ENCODE assay signal across 21 mouse cellular contexts in the genomic region with DNA sequence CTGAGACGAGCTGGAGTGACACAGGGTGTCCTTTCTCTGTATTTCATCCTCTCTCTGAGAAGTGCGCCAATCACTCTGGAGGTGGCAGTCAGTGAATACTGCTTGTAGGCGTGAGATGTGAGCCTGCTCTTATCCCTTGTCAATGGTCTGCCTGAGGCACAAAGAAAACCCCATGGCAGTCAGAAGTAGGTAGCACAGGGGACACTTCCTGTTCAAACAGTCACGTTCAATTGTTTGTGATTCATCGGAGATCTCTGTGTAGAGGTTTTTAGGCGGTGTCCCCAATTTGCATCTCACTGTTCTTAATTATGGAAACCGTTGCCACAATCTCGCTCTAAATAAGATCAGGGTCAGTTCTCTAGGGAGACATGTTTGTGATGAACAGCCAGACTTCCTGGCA.
"Had no signal": no experiment of that assay in that cellular context is flagged by ENCODE, and none has a peak within 500 bp of the region (broad histone marks: within the 10 kb centered on the region; RNA-seq: fewer than 3 reads in every experiment).

No protein-coding gene starts in this region.

- H3K9ac ChIP-seq: limb, embryonic 13.5 days; liver, embryonic 12.5 days; liver, embryonic 15.5 days; lung, embryonic 15.5 days; neural tube, embryonic 12.5 days; neural tube, embryonic 15.5 days; stomach, embryonic 15.5 days had no signal

- H3K4me3 ChIP-seq: layer of hippocampus, adult 2 months; limb, embryonic 10.5 days; limb, embryonic 13.5 days; liver, embryonic 12.5 days; liver, embryonic 15.5 days; lung, embryonic 15.5 days; neural tube, embryonic 12.5 days; neural tube, embryonic 15.5 days; stomach, embryonic 15.5 days had no signal

- H3K27me3 ChIP-seq: limb, embryonic 13.5 days; liver, embryonic 12.5 days; liver, embryonic 15.5 days; lung, embryonic 15.5 days; neural tube, embryonic 12.5 days; neural tube, embryonic 15.5 days; stomach, embryonic 15.5 days had no signal

- H3K36me3 ChIP-seq: limb, embryonic 10.5 days; limb, embryonic 13.5 days; liver, embryonic 12.5 days; liver, embryonic 15.5 days; lung, embryonic 15.5 days; neural tube, embryonic 12.5 days; neural tube, embryonic 15.5 days; stomach, embryonic 15.5 days had no signal

- ATAC-seq: intestine, postnatal 0 days; liver, embryonic 12.5 days had no signal

- H3K4me1 ChIP-seq: liver, embryonic 12.5 days; liver, embryonic 15.5 days; lung, embryonic 15.5 days; stomach, embryonic 15.5 days had no signal

- H3K27ac ChIP-seq: kidney, postnatal 0 days; layer of hippocampus, adult 2 months; limb, embryonic 10.5 days; limb, embryonic 13.5 days; liver, embryonic 12.5 days; liver, embryonic 15.5 days; lung, embryonic 15.5 days; neural tube, embryonic 12.5 days; neural tube, embryonic 15.5 days; stomach, embryonic 15.5 days had no signal

- DNase-seq: kidney, adult 2 months; kidney, postnatal 25 days; layer of hippocampus, adult 9-11 months; liver; lung, adult 18-20 months; lung, postnatal 10 days; lung, postnatal 36 days; right cerebral cortex, postnatal 14 days; right cerebral cortex, postnatal 4 days; thymus, postnatal 25 days had no signal

- H3K9me3 ChIP-seq: limb, embryonic 10.5 days; limb, embryonic 13.5 days; liver, embryonic 12.5 days; liver, embryonic 15.5 days; lung, embryonic 15.5 days; neural tube, embryonic 12.5 days; neural tube, embryonic 15.5 days; stomach, embryonic 15.5 days had no signal

- H3K4me2 ChIP-seq: limb, embryonic 13.5 days; liver, embryonic 12.5 days; liver, embryonic 15.5 days; lung, embryonic 15.5 days; neural tube, embryonic 12.5 days; neural tube, embryonic 15.5 days; stomach, embryonic 15.5 days had no signal
